Mouse (Mus musculus) megakaryocyte, adult 5-6 weeks (primary cell): Measurements from ENCODE around the gene Osbpl11. TPM values are rescaled to one million over a fixed set of nuclear protein-coding genes. Genes with fewer than 3 reads are reported as not detected.

Experiments
- total RNA-seq, 2 experiments: library from RNA; stranded (forward) in 1 of 2; stranded (reverse) in 1 of 2; fragments of 153-499, 151-499 nt in 1 of 2; fragments of 221-1000, 200-1000 nt in 1 of 2; gene quantifications; 2 replicates each; pipeline versions ENCODE4 v1.2.3 to v1.2.4; 2015 to 2017

Gene Osbpl11
- total RNA-seq, 2 experiments from 2014 or later: 17.2 to 30.0 TPM

Other genes with a start within 250 kb of the Osbpl11 start
- 0.14 TPM in 1 of 2 replicates, not detected in the other for gene Iqcg, start 128.9 kb upstream of the Osbpl11 start, total RNA-seq (2015)
- gene Iqcg, start 128.9 kb upstream of the Osbpl11 start, total RNA-seq (2017): 0.15 and 0.53 TPM in 2 replicates
- 1,940 and 2,009 TPM in 2 replicates for gene Rpl35a, start 128.6 kb upstream of the Osbpl11 start, total RNA-seq (2015)
- 1,458 and 1,666 TPM in 2 replicates for gene Rpl35a, start 128.6 kb upstream of the Osbpl11 start, total RNA-seq (2017)
- gene Lmln, start 122.5 kb upstream of the Osbpl11 start, total RNA-seq (2015): 1.4 and 1.6 TPM in 2 replicates
- gene Lmln, start 122.5 kb upstream of the Osbpl11 start, total RNA-seq (2017): 2.2 and 2.6 TPM in 2 replicates
- 61.0 and 61.8 TPM in 2 replicates for gene Snx4, start 66.4 kb downstream of the Osbpl11 start, total RNA-seq (2015)
- gene Snx4, start 66.4 kb downstream of the Osbpl11 start, total RNA-seq (2017): 76.8 and 88.0 TPM in 2 replicates
- gene Zfp148, start 195.8 kb downstream of the Osbpl11 start, total RNA-seq (2015): 53.3 TPM in 2 replicates
- 24.4 and 24.9 TPM in 2 replicates for gene Zfp148, start 195.8 kb downstream of the Osbpl11 start, total RNA-seq (2017)